Mouse (Mus musculus): ENCODE measurements at regions not wholly inside any gene's neighbourhood (a gene's known extent, or its start where the extent isn't known, plus 50 kb on each side); places are given as distances from the start of the nearest gene placed in this dataset.

DNA sequence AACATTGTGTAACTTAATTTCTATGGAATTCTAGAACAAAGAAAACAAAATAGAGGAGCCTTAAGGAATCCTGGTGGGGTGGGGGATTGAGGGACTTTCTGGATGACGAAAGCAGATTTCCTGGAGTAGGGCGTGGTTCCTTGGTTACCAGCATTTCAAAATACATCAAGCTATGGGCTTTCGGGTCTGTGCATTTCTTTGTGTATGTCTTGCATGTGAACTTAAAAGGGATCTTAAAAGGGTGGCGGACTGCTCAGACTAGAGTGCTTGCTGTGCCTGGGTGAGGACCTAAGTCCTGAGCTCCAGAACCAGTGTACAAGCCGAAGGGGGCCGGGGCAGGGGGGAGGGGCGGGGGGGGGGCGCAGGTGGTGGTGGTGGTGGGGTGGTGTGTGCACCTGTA lies 91.5 kb upstream of the Slc45a1 start:
- TF ChIP-seq CTCF (conservative IDR thresholded peaks at IDR 0.05; ENCODE audit: low read length) (no peak), NANOG (IDR thresholded peaks at IDR 0.05; ENCODE audit: borderline replicate concordance, low read length) (no peak)

Measured in E14TG2a.4 (cell line).